Mouse (Mus musculus): Measurements from ENCODE around the gene Sgms2.

Sgms2 gene

GRCm38 (mm10) chr3:131488403-131488802, 2.8 kb downstream of the Sgms2 start:
- no peak for DNase-seq (ENCODE audit: low spot score in 2 of 2)

DNA sequence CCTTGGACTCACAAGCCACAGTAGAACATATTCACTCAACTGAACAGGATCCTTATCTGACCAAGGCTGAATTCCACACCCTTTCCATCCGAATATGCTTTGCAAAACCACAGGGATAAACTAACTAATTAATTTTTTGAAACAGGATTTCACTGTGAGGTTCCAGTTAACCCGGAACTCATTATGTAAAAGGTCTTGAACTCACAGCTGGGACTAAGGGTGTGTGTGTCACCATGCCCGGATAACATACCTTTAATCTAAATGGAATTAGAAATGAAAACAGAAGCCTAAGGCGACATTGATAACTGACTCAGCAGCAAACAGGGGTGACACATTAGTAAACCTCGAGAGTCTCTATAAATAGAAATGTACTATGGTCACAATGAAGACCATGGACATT, 5.8 kb downstream of the Sgms2 start:
- no peak for DNase-seq (ENCODE audit: low spot score in 2 of 2)

- DNase-seq (ENCODE audit: low spot score in 2 of 2): no peak
Observed at GRCm38 (mm10) chr3:131483650-131484049, 7.6 kb downstream of the Sgms2 start.

DNA sequence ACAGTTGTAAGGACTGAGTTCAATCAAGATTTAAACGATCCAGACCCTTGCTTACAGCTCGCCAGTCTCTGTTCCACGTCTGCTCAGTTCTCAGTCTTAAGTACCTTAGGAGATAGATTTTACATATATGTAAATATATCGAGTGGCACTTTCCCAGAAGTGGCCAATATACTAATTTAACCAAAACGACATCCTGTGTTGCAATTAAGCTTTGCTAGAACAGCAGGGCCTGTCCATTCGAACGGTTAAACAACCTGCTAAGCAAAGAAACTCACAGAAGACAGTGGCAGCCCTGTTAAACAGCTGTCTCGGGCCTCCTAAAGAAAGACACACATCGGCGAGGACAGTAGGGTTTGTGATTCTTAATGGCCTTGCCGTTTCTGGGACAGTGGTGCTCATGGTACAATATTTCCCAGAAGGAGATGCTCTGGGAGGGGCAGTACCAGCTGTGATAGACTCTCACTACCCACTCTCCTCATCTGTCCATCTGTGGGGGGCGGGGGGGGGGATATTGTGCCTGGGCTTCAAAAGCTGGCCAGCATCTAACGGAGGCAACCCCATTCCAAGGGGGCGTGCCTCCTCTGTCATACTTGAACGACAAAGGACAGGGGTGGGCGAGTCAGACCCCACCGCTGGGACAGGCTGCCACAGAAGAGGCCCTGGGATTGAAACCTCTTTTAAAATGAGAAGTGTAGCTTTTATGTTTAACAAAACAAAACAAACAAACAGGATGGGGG, 9.1 kb downstream of the Sgms2 start:
- no peak for DNase-seq (ENCODE audit: low spot score in 2 of 2)

DNA sequence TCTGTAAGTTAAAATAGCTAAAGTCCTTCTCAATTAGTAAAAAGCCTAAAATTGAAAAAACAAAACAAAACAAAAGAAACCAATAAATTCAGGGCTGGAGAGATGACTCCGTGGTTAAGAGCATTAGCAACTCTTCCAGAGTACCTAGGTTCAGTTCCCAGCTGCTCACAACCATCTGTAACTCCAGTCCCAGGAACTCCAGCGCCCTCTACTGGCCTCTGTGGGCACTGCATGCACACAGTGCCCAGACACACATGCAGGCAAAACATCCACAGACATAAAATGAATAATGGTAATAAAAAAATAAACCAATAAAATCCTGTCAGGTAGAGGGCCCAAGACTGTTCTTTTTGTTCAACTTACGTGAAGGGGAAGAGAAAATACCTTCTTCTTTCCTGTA, 10.6 kb downstream of the Sgms2 start:
- DNase-seq (ENCODE audit: low spot score in 2 of 2): no peak

- DNase-seq (ENCODE audit: low spot score in 2 of 2): no peak
Observed at GRCm38 (mm10) chr3:131479415-131479814, 11.8 kb downstream of the Sgms2 start.

- DNase-seq (ENCODE audit: low spot score in 2 of 2): no peak
Observed at GRCm38 (mm10) chr3:131476002-131476401, 15.2 kb downstream of the Sgms2 start.

DNA sequence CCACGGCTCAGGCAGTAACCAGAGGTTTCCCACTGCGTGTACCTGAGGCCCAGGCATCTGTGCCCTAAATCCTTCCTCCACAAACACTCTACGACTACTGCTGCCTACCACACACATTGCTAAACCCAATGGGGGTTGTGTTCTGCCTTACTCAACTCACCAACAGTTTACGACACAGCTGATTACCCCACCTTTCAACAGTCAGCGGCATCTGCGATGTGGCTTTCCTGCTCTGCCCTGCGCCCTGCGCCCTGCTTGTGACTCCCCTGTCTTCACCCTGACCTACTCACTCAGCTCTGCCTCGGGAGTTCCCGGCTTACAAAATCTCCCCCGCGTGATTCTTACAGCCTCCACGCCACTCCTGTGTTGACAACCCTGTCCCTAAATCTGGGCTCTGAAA, 16.7 kb downstream of the Sgms2 start:
- DNase-seq (ENCODE audit: low spot score in 2 of 2): no peak

DNA sequence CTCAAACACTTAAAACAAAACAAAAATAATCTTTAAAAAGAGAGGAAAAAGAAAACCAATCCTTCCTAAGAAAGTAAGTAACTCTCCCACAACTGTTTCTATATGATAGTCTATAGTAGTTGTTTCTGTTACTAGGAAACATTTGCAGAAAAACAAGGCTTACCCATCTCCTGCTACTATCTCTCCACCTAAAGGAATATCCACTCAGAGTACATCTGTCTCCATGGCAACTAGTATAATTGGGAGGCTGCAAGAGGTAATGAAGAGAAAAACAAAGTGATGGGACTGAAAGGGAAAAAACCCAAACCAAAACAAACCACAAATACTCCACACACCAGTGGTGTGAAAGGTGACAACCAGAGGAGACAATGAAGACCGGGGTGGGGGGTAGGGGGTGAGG, 17.7 kb downstream of the Sgms2 start:
- DNase-seq (ENCODE audit: low spot score in 2 of 2): no peak

- no peak for DNase-seq (ENCODE audit: low spot score in 2 of 2)
Observed at GRCm38 (mm10) chr3:131471836-131472235, 19.4 kb downstream of the Sgms2 start.

DNA sequence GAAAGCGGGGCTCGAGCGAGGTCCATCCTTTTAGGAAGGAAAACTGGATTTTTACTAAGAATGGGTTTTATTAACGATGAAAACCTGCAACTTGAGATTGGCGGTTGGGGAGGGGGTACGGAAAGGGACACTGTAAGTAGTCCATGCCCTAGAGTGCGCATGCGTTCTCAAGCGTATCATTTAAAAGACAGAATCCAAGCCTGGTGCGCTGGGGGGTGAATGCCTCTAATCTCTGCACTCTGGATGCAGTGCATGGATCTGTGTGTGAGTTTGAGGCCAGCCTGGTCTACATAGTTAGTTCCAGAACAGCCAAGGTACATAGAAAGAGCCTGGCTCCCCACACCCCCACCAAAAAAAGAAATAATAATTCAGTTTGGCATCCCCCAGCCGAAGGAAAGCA, 19.8 kb downstream of the Sgms2 start:
- DNase-seq (ENCODE audit: low spot score in 2 of 2): no peak

GRCm38 (mm10) chr3:131470837-131471236, 20.4 kb downstream of the Sgms2 start:
- no peak for DNase-seq (ENCODE audit: low spot score in 2 of 2)

- no peak for DNase-seq (ENCODE audit: low spot score in 2 of 2)
Observed at GRCm38 (mm10) chr3:131469636-131470035, 21.6 kb downstream of the Sgms2 start.

DNA sequence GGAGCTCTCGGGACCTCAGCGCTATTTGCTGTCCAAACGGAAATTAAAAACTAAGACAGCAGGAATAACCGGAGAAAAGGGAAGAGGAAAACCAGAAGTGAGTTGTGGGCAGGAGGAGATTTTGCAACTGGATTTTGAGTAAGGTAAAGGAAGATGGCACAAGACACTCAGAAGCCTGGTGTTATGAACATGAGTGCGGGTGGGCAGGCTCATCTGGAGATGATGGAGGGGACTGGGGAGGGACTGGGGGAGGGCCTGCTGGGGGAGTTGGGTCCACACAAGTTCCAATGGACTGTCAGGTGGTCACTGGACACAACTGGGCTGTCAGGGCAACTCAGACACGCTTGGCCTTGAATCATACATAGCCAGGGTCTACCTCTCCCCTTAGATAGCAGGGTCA, 24.8 kb downstream of the Sgms2 start:
- DNase-seq (ENCODE audit: low spot score in 2 of 2): no peak

GRCm38 (mm10) chr3:131465536-131466260, 25.5 kb downstream of the Sgms2 start:
- DNase-seq (ENCODE audit: low spot score in 2 of 2): no peak

GRCm38 (mm10) chr3:131372996-131373395, 118.2 kb downstream of the Sgms2 start:
- no peak for DNase-seq (ENCODE audit: low spot score in 2 of 2)

DNA sequence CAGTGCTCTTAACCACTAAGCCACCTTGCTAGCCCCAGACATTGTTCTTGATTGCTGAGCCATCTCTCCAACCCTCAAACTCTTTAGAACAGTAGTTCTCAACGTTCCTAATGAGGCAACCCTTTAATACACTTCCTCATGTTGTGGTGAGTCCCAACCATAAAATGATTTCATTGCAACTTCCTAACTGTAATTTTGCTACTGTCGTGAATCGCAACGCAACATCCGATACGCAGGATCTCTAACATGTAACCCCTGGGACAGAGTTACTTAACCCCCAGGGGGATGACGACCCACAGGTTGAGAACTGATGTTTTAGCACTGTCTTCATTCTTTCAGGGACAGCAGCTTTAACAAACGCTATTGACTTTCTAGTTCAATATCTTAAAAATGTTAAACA, 122.5 kb downstream of the Sgms2 start:
- DNase-seq (ENCODE audit: low spot score in 2 of 2): no peak

- DNase-seq (ENCODE audit: low spot score in 2 of 2): no peak
Observed at GRCm38 (mm10) chr3:131367452-131367851, 123.8 kb downstream of the Sgms2 start.

DNA sequence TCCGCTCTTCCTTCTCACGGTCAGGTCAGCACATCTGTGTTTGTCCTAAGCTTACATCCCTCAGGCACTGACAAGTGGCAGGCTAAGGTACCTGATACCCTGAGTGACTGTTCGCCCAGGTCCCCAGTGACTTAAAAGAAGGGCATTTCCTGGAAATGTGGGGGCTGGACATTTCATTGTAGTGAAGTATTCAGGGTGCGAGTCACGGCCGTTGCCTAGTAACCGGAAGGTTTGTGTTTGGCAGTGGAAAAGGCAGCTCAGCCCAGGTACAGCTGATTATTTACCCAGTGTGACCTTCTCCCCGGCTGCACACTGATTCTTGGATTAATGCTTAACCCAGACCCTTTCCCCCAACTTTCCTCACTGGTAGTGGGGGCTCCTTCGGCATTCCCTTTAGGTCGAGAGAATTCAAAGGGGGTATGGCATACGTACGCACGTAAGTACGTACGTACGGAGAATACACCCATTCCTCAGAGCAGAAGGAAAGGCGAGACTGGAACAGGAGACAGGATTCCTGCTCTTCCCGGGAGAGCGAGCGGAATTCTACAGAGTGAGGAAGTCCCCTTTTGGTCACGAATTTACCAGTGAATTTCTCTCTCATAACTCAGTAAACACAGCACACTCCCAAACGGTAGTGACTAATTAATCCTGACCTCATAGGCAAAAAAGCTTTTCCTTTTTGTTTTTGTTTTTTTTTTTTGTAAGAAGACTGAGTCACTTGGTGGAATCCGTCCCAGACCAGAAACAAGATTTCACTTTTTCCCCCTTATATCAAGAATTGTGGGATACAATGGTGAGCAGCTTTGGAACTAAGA, 126.4 kb downstream of the Sgms2 start:
- no peak for DNase-seq (ENCODE audit: low spot score in 2 of 2)

GRCm38 (mm10) chr3:131364194-131364593, 127.0 kb downstream of the Sgms2 start:
- DNase-seq (ENCODE audit: low spot score in 2 of 2): no peak

DNA sequence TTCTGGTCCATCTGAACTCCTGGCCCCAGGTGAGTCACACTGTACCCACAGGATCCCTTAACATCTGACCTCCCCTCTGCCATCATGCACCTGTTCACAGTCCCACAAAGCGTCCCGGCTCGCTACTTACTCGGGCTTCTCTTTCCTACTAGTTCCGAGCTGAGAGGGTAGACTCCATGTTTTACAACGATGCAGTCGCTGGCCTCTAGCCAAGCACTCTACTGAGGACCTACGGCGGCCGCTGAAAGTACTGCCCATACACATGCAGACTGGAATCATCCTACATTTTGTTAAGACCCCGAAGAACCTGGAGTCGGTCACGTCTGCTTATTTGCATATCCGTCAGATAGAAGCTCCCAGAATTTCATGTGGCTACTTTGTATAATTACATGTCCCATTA, 127.6 kb downstream of the Sgms2 start:
- no peak for DNase-seq (ENCODE audit: low spot score in 2 of 2)

- DNase-seq (ENCODE audit: low spot score in 2 of 2): no peak
Observed at GRCm38 (mm10) chr3:131361960-131362359, 129.3 kb downstream of the Sgms2 start.

DNA sequence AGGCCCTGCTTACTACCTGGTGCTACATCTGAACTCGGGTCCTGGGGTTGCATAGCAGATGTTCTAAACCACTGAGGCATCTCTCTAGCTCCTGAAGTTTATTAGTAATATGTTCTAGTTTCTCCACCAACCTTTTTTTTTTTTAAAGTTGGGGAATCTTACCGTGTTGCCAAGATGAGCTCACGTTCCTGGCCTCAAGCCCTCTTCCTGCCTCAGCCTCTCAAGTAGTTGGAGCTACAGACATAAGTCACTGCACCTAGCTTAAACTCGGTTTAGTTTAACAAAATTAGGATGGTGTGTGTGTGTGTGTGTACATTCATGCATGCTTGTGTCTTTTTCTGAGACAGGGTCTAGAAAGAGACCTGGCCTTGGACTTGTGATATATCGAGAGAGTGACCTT, 132.2 kb downstream of the Sgms2 start:
- DNase-seq (ENCODE audit: low spot score in 2 of 2): no peak
